Mouse (Mus musculus) cerebellum, adult 11 months (tissue): ENCODE measurements at regions not wholly inside any gene's neighbourhood (a gene's known extent, or its start where the extent isn't known, plus 50 kb on each side); places are given as distances from the start of the nearest gene placed in this dataset.

Source experiments
- DNase-seq: peaks from one replicate; pipeline ENCODE4 v3.0.0; 2022

GRCm38 (mm10) chr4:64832882-64833281 is 291.1 kb upstream of the Pappa start:
- DNase-seq: peak; percentile 2

- DNase-seq: no peak
Observed at GRCm38 (mm10) chr4:64874521-64874920, 249.5 kb upstream of the Pappa start.

DNA sequence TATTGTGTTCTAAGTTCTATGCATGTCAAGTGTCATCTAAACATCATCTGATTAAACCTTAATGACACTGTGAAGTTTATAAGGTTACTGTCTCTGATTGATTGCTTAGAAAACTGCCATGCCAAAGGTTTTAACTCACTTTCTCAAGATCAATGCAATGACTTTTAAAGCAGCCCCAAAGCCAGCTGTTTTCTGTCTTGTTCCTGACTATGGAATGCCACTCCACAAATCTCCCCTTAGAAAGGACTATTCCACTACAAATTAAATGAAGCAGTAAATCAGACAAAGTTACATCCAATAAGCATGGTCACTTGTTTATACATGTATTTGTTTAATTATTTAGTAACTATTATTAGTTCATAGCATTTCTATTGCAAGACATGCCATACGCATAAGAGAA is 247.1 kb upstream of the Pappa start:
- DNase-seq: no peak

GRCm38 (mm10) chr4:64897935-64898334 is 226.0 kb upstream of the Pappa start:
- no peak for DNase-seq

- no peak for DNase-seq
Observed at GRCm38 (mm10) chr4:64901091-64901845, 222.7 kb upstream of the Pappa start.

DNA sequence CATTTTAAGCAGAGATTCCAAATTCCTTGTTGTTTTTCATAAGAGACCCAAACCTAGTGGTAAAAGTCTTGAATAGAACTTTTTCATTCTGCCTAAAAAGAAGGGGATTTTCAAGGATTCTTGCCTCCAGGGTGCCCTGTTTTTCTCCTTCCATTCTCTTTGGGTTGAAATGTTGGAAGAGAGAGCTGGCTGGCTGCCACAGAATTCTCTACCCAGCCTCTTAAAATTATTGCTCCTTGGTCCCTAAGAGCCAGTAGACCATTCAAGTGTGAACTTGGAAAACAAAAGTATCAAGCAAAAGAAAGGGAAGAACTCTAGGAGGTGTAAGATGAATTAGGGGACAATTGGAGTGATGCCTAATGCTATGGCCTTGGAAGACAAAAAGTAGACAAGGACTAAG is 200.2 kb upstream of the Pappa start:
- no peak for DNase-seq

DNA sequence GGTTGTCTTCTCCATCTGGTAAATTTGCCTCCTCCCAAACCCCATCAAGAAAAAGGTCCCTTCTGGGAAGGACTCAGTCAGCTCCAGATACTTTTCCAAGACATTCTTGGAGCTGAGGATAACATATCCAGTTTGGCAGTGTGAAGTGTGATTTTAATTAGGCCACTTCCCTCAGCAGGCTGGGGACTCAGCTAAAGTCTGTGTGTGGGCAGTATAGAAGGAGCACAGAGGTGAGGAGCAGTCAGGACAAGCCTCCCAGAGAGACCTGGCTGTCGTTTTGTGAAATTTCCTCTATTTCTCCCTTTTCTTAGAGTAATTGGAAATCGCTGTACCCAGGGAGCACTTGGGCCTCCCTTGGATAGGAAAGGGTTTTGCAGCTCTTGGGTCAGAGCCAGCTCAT is 195.4 kb upstream of the Pappa start:
- DNase-seq: no peak

DNA sequence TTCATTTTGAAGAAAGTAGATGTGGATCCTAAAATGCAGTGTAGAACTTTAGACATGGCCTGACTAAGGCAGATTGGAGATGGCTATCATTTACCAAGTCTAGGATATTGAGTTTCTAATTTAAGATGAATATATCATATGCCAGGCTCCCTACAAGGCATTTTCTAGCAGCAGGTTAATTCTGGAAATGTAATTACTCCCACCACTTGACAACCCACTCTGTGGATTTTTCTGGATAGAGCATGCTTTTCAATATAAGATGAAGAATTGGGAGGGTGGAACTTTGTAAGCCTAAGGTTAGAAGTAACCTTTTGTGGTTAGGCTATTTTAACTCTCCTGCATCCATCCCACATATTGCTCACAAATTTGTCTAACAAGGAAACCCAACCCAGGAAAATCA is 178.4 kb upstream of the Pappa start:
- no peak for DNase-seq

- no peak for DNase-seq
Observed at GRCm38 (mm10) chr4:64952651-64953050, 171.3 kb upstream of the Pappa start.

DNA sequence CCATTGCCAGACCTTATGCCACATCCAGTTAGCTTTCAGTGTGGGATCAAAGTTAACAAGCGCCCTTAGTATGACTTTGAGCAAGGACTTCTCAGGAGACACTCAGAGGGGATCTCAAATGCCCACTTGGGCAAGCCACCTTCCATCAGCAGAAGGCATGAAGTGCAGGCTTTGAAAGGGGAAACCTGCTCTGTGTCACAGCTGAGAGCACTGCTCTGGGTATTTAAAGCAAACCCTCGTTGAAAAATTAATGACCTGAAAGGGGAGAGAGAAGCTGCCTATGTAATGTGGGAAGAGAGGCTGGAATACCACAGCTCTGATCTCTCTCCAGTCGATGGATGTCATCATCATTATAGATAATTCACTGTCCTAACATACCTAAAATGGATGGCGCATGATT is 165.1 kb upstream of the Pappa start:
- no peak for DNase-seq

DNA sequence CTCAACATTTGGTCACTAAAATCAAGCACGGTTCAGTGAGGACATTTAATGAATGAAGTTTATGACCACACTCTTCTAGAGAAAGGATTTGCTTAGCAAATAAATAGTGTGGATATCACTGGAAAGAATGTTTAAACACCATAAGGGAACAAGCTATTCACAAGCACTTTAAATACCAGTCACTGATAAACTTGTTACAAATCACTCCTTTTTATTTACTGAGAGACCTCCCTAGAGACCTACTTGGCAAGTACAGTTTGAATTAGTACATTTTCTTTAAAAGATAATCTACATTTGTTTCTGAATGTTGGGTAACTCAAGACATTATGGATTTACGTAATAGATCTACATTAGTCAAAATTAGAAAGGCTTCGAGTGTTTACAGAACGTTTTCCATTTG is 162.2 kb upstream of the Pappa start:
- DNase-seq: no peak
